Mouse (Mus musculus) stomach, embryonic 14.5 days (tissue): ENCODE measurements around the gene Gstm1. TPM values are rescaled to one million over a fixed set of nuclear protein-coding genes. Genes with fewer than 3 reads are reported as not detected.
A peak's percentile ranks its signal among the peaks of the same experiment; 100 is the strongest.
"Not testable (repeated sequence)": the region's sequence is repeated elsewhere in the genome, so short reads cannot be mapped to it uniquely, and the experiment has no call there.

ENCODE experiments used
- ATAC-seq: fragments of 200-750 bp; cut with Nextera tagmentation; 2 replicates; pipeline ENCODE4 v1.8.0; 2017; ENCODE audit warnings: low read depth, moderate TSS enrichment; ENCODE audit not compliant: insufficient number of reproducible peaks, insufficient read depth, low FRiP score
- H3K27ac ChIP-seq: fragments of 300-500 bp; sonication (generic); 2 replicates; pipeline ENCODE4 v1.5.1; 2014; ENCODE audit warnings: mild to moderate bottlenecking, low read length, moderate library complexity, mixed read lengths
- H3K27me3 ChIP-seq: fragments of 300-500 bp; sonication (generic); 2 replicates; pipeline ENCODE4 v1.6.1; 2014; ENCODE audit warnings: low read length, control low read depth, mixed read lengths; ENCODE audit not compliant: control insufficient read depth, insufficient read depth
- H3K36me3 ChIP-seq: fragments of 300-500 bp; sonication (generic); 2 replicates; pipeline ENCODE4 v1.6.1; 2014; ENCODE audit warnings: mild to moderate bottlenecking, control low read depth, low read length, moderate library complexity, mixed read lengths; ENCODE audit not compliant: control insufficient read depth, insufficient read depth
- H3K4me1 ChIP-seq: fragments of 300-500 bp; sonication (generic); 2 replicates; pipeline ENCODE4 v1.6.1; 2014; ENCODE audit warnings: low read length, control low read depth, mixed read lengths; ENCODE audit not compliant: control insufficient read depth, insufficient read depth
- H3K4me2 ChIP-seq: fragments of 300-500 bp; sonication (generic); replicated peaks from 2 replicates; pipeline ENCODE4 v1.6.1; 2014; ENCODE audit warnings: low read depth, low read length, control low read depth
- H3K4me3 ChIP-seq: fragments of 300-500 bp; sonication (generic); 2 replicates; pipeline ENCODE4 v1.5.1; 2014; ENCODE audit warnings: low read depth, low read length, control low read depth
- H3K9ac ChIP-seq: fragments of 300-500 bp; sonication (generic); replicated peaks from 2 replicates; pipeline ENCODE4 v1.6.1; 2014; ENCODE audit warnings: low read depth, mild to moderate bottlenecking, control low read depth, low read length, moderate library complexity, mixed read lengths
- H3K9me3 ChIP-seq: fragments of 300-500 bp; sonication (generic); 2 replicates; pipeline ENCODE4 v1.6.1; 2016; ENCODE audit warnings: low read depth, low read length, control low read depth; ENCODE audit not compliant: control insufficient read depth
- WGBS: fragments of 180-500 bp; shearing (Covaris S2); extraction: QIAGEN DNeasy Blood & Tissue Kit; methylation state at CpG from one replicate; pipeline ENCODE4 v1.1.7; 2014; 5-methylcytosine and 5-hydroxymethylcytosine counted together
- polyA plus RNA-seq: library from polyadenylated mRNA; unstranded; fragments of >200 nt; fragmentation: Nextera tagmentation; extraction: Ambion mirVana; gene quantifications from 2 replicates; pipeline ENCODE4 v1.2.1, GENCODE M21; 2014

The Gstm1 gene
- polyA plus RNA-seq, 1 experiment from 2014 or later: 324 TPM

DNA sequence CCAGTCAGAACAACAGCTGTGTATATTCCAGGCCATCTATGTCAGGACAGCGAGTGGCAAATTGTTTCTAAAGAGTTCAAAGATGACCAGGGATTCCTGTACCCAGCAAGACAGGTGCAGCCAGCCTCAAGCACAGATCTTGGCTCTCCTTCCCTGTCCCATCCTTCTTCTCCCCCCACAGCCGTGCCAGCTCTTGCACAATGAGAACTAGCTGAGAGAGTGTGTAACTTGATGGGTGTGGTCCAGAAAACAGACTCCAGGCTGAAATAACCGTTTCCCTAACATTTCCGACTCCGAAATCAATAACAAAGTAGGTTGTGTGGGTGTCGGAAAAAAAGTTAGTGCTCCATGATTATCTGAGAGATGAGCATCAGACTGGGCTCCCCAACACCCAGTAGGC, 4.9 kb upstream of the Gstm1 start:
- no peak overlapping the region for H3K4me2 ChIP-seq
- no peak overlapping the region for H3K27ac ChIP-seq

GRCm38 (mm10) chr3:108020351-108021022, 2.7 kb upstream of the Gstm1 start:
- not testable (repeated sequence) for H3K36me3 ChIP-seq, H3K4me1 ChIP-seq, ATAC-seq, H3K9ac ChIP-seq, H3K27me3 ChIP-seq, H3K4me2 ChIP-seq, H3K27ac ChIP-seq, H3K4me3 ChIP-seq, H3K9me3 ChIP-seq
- 69% methylated on average over 11 of the region's 11 CpGs for WGBS

More for the DNA sequence above, 4.9 kb upstream of the Gstm1 start:
- WGBS: 60% methylated on average over 6 of the region's 6 CpGs
- Histone ChIP-seq H3K9me3 (no peaks in the 10 kb centered on the region), H3K4me3 (no peak overlapping the region), H3K9ac (no peak overlapping the region), H3K27me3 (no peaks in the 10 kb centered on the region), H3K36me3 (no peaks in the 10 kb centered on the region), H3K4me1 (peaks cover 3% of the 10 kb centered on the region; the same call in 1 of the 2 replicates)
- no peak for ATAC-seq

GRCm38 (mm10) chr3:108019226-108019625, 1.5 kb upstream of the Gstm1 start:
- not testable (repeated sequence) for H3K4me2 ChIP-seq, H3K27me3 ChIP-seq, H3K27ac ChIP-seq, H3K9ac ChIP-seq, H3K9me3 ChIP-seq, H3K36me3 ChIP-seq, ATAC-seq, H3K4me3 ChIP-seq, H3K4me1 ChIP-seq
- WGBS: 69% methylated on average over 3 of the region's 3 CpGs

DNA sequence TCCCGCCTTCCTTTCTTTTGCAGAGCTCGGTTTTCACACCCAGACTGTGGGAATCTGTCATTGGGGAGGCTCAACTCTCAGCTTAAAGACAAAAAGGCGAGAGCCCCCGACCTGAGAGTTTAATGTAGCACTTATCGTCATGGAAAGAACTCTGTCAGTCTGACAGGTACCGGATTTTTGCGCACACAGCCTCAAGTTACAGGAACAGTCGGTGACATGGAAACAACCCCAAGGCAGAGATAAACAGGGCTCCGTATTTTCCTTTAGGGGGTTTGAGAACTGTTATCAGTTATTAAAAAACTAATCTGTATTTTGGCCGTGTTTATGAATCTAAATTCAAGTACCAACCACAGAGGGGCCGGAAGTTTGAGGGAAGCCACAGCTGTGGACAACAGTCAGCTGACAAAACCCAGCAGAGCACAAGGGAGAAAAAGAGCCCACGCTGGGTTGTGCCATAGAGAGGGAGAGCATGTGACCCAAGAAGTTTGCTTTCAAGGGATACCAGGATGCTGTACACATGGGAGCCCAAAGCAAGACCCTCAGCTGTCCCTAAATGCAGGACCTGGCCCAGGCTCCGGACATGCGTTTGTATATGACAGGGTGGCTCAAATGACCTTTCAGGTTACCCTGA, 532 bp upstream of the Gstm1 start:
- peaks cover 3% of the 10 kb centered on the region; the same call in 1 of the 2 replicates for H3K4me1 ChIP-seq
- H3K4me3 ChIP-seq: peak overlapping the region; percentile 26
- H3K36me3 ChIP-seq: no peaks in the 10 kb centered on the region
- H3K27me3 ChIP-seq: no peaks in the 10 kb centered on the region
- H3K4me2 ChIP-seq: peak overlapping the region; percentile 66
- H3K27ac ChIP-seq: peak overlapping the region; percentile 81
- no peak overlapping the region; the same call in 1 of the 2 replicates for H3K9ac ChIP-seq
- no peaks in the 10 kb centered on the region for H3K9me3 ChIP-seq
- WGBS: 19% methylated on average over 14 of the region's 14 CpGs
- ATAC-seq: no peak

GRCm38 (mm10) chr3:108016468-108016867, 1.3 kb downstream of the Gstm1 start:
- H3K4me3 ChIP-seq: not testable (repeated sequence)

DNA sequence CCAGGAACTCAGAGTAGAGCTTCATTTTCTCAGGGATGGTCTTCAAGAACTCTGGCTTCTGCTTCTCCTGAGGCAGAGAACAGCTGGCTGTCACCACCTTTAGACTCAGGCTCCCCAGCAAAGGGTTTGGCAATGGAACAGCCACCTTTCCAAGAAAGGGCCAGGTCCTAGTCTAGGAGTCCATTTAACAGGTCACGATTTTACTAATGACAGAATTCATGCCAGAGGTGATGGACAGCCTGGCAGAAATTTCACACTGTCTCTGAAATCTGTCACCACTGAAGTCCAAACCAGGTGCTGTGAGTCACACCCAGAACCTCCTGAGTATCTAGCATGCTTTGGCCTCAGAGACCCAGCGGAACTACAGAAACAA, 2.8 kb downstream of the Gstm1 start:
- 92% methylated on average over 2 of the region's 2 CpGs for WGBS

More at GRCm38 (mm10) chr3:108016468-108016867, 1.3 kb downstream of the Gstm1 start:
- WGBS: 82% methylated on average over 5 of the region's 5 CpGs
- H3K4me1 ChIP-seq, ATAC-seq, H3K9me3 ChIP-seq, H3K27ac ChIP-seq, H3K9ac ChIP-seq, H3K36me3 ChIP-seq, H3K27me3 ChIP-seq: not testable (repeated sequence)
- peak overlapping the region; percentile 66 for H3K4me2 ChIP-seq

DNA sequence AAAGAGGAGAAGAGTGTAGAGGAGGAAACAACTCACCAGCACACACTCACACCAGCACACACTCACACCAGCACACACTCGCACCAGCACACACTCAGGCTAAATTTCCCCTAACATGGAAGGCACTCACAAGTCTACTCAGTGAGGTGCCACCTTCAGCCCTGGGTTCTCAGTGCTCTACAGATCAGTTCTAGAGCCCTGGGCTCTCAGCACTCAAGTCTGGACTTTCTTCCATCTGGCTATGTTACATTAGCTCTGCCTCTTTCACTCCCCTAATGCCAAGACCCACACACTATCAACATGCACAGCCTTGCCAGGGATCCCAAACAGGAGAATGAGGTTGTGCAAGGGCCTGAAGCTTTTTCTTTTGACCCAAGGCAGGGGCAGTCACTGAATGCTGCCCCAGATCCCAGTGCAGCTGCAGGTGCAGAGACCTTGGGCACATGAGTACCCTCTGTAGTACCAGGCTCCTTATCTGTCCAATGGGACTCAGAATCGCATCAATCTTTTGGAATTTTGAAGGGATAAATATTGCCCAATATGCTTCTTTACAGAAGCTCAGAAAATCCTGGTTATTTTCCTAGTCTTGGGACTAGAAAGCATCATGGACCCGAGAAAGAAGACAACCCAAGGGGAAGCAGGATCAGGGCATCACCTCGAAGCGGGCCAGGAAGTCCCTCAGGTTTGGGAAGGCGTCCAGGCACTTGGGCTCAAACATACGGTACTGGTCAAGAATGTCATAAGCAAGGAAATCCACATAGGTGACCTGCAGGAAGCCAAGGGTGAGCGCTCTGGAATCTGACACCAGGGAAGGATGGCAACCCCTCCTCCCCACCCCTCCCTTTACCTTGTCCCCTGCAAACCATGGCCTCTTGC, 3.4 kb downstream of the Gstm1 start:
- Histone ChIP-seq H3K27me3 (no peaks in the 10 kb centered on the region), H3K4me1 (peaks cover 3% of the 10 kb centered on the region; the same call in 1 of the 2 replicates), H3K36me3 (no peaks in the 10 kb centered on the region), H3K9ac (no peak overlapping the region), H3K4me2 (no peak overlapping the region), H3K27ac (no peak overlapping the region), H3K9me3 (no peaks in the 10 kb centered on the region), H3K4me3 (no peak overlapping the region)
- 72% methylated on average over 7 of the region's 8 CpGs for WGBS
- no peak for ATAC-seq

More for the DNA sequence above, 2.8 kb downstream of the Gstm1 start:
- H3K4me1 ChIP-seq: peaks cover 3% of the 10 kb centered on the region; the same call in 1 of the 2 replicates
- H3K9me3 ChIP-seq: no peaks in the 10 kb centered on the region
- H3K36me3 ChIP-seq: no peaks in the 10 kb centered on the region
- no peak overlapping the region for H3K9ac ChIP-seq
- H3K4me3 ChIP-seq: no peak overlapping the region
- ATAC-seq: no peak
- no peak overlapping the region for H3K27ac ChIP-seq
- no peak overlapping the region for H3K4me2 ChIP-seq
- no peaks in the 10 kb centered on the region for H3K27me3 ChIP-seq

- Histone ChIP-seq H3K9ac (no peak overlapping the region), H3K27me3 (no peaks in the 10 kb centered on the region), H3K27ac (no peak overlapping the region), H3K4me1 (peaks cover under 1% of the 10 kb centered on the region; the same call in 1 of the 2 replicates), H3K9me3 (no peaks in the 10 kb centered on the region), H3K4me2 (peak overlapping the region; percentile 2; the same call in 1 of the 2 replicates), H3K4me3 (no peak overlapping the region), H3K36me3 (no peaks in the 10 kb centered on the region)
- 80% methylated on average over 4 of the region's 4 CpGs for WGBS
- no peak for ATAC-seq
Measured at GRCm38 (mm10) chr3:108013331-108013871, 4.4 kb downstream of the Gstm1 start.
